Mouse (Mus musculus): Measurements from ENCODE around the gene Klrg1. TPM values are rescaled to one million over a fixed set of nuclear protein-coding genes. Genes with fewer than 3 reads are reported as not detected.

The Klrg1 gene
- polyA plus RNA-seq, 1 experiment: not detected

- Histone ChIP-seq H3K4me3 (no peak overlapping the region), H3K79me2 (ENCODE audit: control insufficient read depth, insufficient read depth) (no peaks in the 10 kb centered on the region), H3K27me3 (ENCODE audit: control insufficient read depth, insufficient read depth, insufficient read length) (no peaks in the 10 kb centered on the region), H3K36me3 (ENCODE audit: control insufficient read depth, insufficient read depth) (no peaks in the 10 kb centered on the region), H3ac (ENCODE audit: control insufficient read depth, insufficient read length) (no peak overlapping the region), H3K4me2 (ENCODE audit: low read depth) (no peak overlapping the region)
- TF ChIP-seq MYOD1 (IDR thresholded peaks at IDR 0.05; ENCODE audit: control insufficient read depth in 1 of 3, insufficient read length in 2 of 3, low read depth in 2 of 3): no peak
Measured at GRCm38 (mm10) chr6:122269170-122269569, 13.5 kb downstream of the Klrg1 start.

GRCm38 (mm10) chr6:122268561-122268960, 14.1 kb downstream of the Klrg1 start:
- TF ChIP-seq USF1 (IDR thresholded peaks at IDR 0.05; ENCODE audit: low read depth): no peak
- TF ChIP-seq POLR2AphosphoS2 (IDR thresholded peaks at IDR 0.05; ENCODE audit: insufficient read length, low read depth): no peak
- no peak for TF ChIP-seq TCF12 (IDR thresholded peaks at IDR 0.05; ENCODE audit: insufficient read depth, poor library complexity, severe bottlenecking)
- no peak for TF ChIP-seq MYOG (IDR thresholded peaks at IDR 0.05; ENCODE audit: control insufficient read depth in 1 of 3, insufficient read depth in 1 of 3, insufficient read length in 2 of 3, low read depth in 2 of 3)
- no peak for TF ChIP-seq TCF3 (IDR thresholded peaks at IDR 0.05; ENCODE audit: insufficient read length, low read depth)
- TF ChIP-seq MYOD1 (IDR thresholded peaks at IDR 0.05; ENCODE audit: control insufficient read depth in 1 of 3, insufficient read length in 2 of 3, low read depth in 2 of 3): no peak
- TF ChIP-seq MAX (IDR thresholded peaks at IDR 0.05; ENCODE audit: low read depth): no peak
- TF ChIP-seq SRF (IDR thresholded peaks at IDR 0.05; ENCODE audit: control insufficient read depth, insufficient read length, low read depth): no peak
- no peak for TF ChIP-seq POLR2A (IDR thresholded peaks at IDR 0.05; ENCODE audit: insufficient read length, low read depth)
- no peak for TF ChIP-seq REST (IDR thresholded peaks at IDR 0.05; ENCODE audit: insufficient read depth, insufficient read length)
- TF ChIP-seq E2F4 (IDR thresholded peaks at IDR 0.05; ENCODE audit: insufficient read depth): no peak
- no peak for TF ChIP-seq CEBPB (IDR thresholded peaks at IDR 0.05; ENCODE audit: insufficient read depth, poor library complexity, severe bottlenecking)
- Histone ChIP-seq H3K79me2 (ENCODE audit: control insufficient read depth, insufficient read depth) (no peaks in the 10 kb centered on the region), H3K4me2 (ENCODE audit: low read depth) (no peak overlapping the region), H3ac (ENCODE audit: control insufficient read depth, insufficient read length) (no peak overlapping the region), H3K36me3 (ENCODE audit: control insufficient read depth, insufficient read depth) (no peaks in the 10 kb centered on the region), H3K27me3 (ENCODE audit: control insufficient read depth, insufficient read depth, insufficient read length) (no peaks in the 10 kb centered on the region), H3K4me3 (no peak overlapping the region)

GRCm38 (mm10) chr6:122262543-122262942, 20.1 kb downstream of the Klrg1 start:
- H3K4me2 ChIP-seq (ENCODE audit: low read depth): no peak overlapping the region
- no peaks in the 10 kb centered on the region for H3K36me3 ChIP-seq (ENCODE audit: control insufficient read depth, insufficient read depth)
- H3K27me3 ChIP-seq (ENCODE audit: control insufficient read depth, insufficient read depth, insufficient read length): no peaks in the 10 kb centered on the region
- H3K4me3 ChIP-seq: no peak overlapping the region
- H3ac ChIP-seq (ENCODE audit: control insufficient read depth, insufficient read length): no peak overlapping the region
- no peaks in the 10 kb centered on the region for H3K79me2 ChIP-seq (ENCODE audit: control insufficient read depth, insufficient read depth)
- no peak for TF ChIP-seq TCF3 (IDR thresholded peaks at IDR 0.05; ENCODE audit: insufficient read length, low read depth)
- TF ChIP-seq MAX (IDR thresholded peaks at IDR 0.05; ENCODE audit: low read depth): no peak
- TF ChIP-seq E2F4 (IDR thresholded peaks at IDR 0.05; ENCODE audit: insufficient read depth): no peak
- no peak for TF ChIP-seq SRF (IDR thresholded peaks at IDR 0.05; ENCODE audit: control insufficient read depth, insufficient read length, low read depth)
- TF ChIP-seq TCF12 (IDR thresholded peaks at IDR 0.05; ENCODE audit: insufficient read depth, poor library complexity, severe bottlenecking): no peak
- TF ChIP-seq REST (IDR thresholded peaks at IDR 0.05; ENCODE audit: insufficient read depth, insufficient read length): no peak
- no peak for TF ChIP-seq POLR2AphosphoS2 (IDR thresholded peaks at IDR 0.05; ENCODE audit: insufficient read length, low read depth)
- TF ChIP-seq USF1 (IDR thresholded peaks at IDR 0.05; ENCODE audit: low read depth): no peak
- no peak for TF ChIP-seq MYOG (IDR thresholded peaks at IDR 0.05; ENCODE audit: control insufficient read depth in 1 of 3, insufficient read depth in 1 of 3, insufficient read length in 2 of 3, low read depth in 2 of 3)
- no peak for TF ChIP-seq POLR2A (IDR thresholded peaks at IDR 0.05; ENCODE audit: insufficient read length, low read depth)
- TF ChIP-seq CEBPB (IDR thresholded peaks at IDR 0.05; ENCODE audit: insufficient read depth, poor library complexity, severe bottlenecking): no peak
- TF ChIP-seq MYOD1 (IDR thresholded peaks at IDR 0.05; ENCODE audit: control insufficient read depth in 1 of 3, insufficient read length in 2 of 3, low read depth in 2 of 3): no peak

GRCm38 (mm10) chr6:122252146-122252545, 30.5 kb downstream of the Klrg1 start:
- H3K79me2 ChIP-seq (ENCODE audit: control insufficient read depth, insufficient read depth): no peaks in the 10 kb centered on the region
- no peaks in the 10 kb centered on the region for H3K36me3 ChIP-seq (ENCODE audit: control insufficient read depth, insufficient read depth)
- H3K4me2 ChIP-seq (ENCODE audit: low read depth): no peak overlapping the region
- no peak overlapping the region for H3K4me3 ChIP-seq
- H3K27me3 ChIP-seq (ENCODE audit: control insufficient read depth, insufficient read depth, insufficient read length): no peaks in the 10 kb centered on the region
- H3ac ChIP-seq (ENCODE audit: control insufficient read depth, insufficient read length): no peak overlapping the region
- TF ChIP-seq USF1 (IDR thresholded peaks at IDR 0.05; ENCODE audit: low read depth) (no peak), MYOG (IDR thresholded peaks at IDR 0.05; ENCODE audit: control insufficient read depth in 1 of 3, insufficient read depth in 1 of 3, insufficient read length in 2 of 3, low read depth in 2 of 3) (no peak), MYOD1 (IDR thresholded peaks at IDR 0.05; ENCODE audit: control insufficient read depth in 1 of 3, insufficient read length in 2 of 3, low read depth in 2 of 3) (no peak), POLR2AphosphoS2 (IDR thresholded peaks at IDR 0.05; ENCODE audit: insufficient read length, low read depth) (no peak), E2F4 (IDR thresholded peaks at IDR 0.05; ENCODE audit: insufficient read depth) (no peak), POLR2A (IDR thresholded peaks at IDR 0.05; ENCODE audit: insufficient read length, low read depth) (no peak)

GRCm38 (mm10) chr6:122250033-122250432, 32.6 kb downstream of the Klrg1 start:
- TF ChIP-seq SRF (IDR thresholded peaks at IDR 0.05; ENCODE audit: control insufficient read depth, insufficient read length, low read depth) (no peak), POLR2AphosphoS2 (IDR thresholded peaks at IDR 0.05; ENCODE audit: insufficient read length, low read depth) (no peak), MYOG (IDR thresholded peaks at IDR 0.05; ENCODE audit: control insufficient read depth in 1 of 3, insufficient read depth in 1 of 3, insufficient read length in 2 of 3, low read depth in 2 of 3) (no peak), MAX (IDR thresholded peaks at IDR 0.05; ENCODE audit: low read depth) (no peak), TCF3 (IDR thresholded peaks at IDR 0.05; ENCODE audit: insufficient read length, low read depth) (no peak), USF1 (IDR thresholded peaks at IDR 0.05; ENCODE audit: low read depth) (no peak), TCF12 (IDR thresholded peaks at IDR 0.05; ENCODE audit: insufficient read depth, poor library complexity, severe bottlenecking) (no peak)
- no peak overlapping the region for H3ac ChIP-seq (ENCODE audit: control insufficient read depth, insufficient read length)
- no peak overlapping the region for H3K4me2 ChIP-seq (ENCODE audit: low read depth)
- no peaks in the 10 kb centered on the region for H3K36me3 ChIP-seq (ENCODE audit: control insufficient read depth, insufficient read depth)
- no peaks in the 10 kb centered on the region for H3K27me3 ChIP-seq (ENCODE audit: control insufficient read depth, insufficient read depth, insufficient read length)
- no peak overlapping the region for H3K4me3 ChIP-seq
- H3K79me2 ChIP-seq (ENCODE audit: control insufficient read depth, insufficient read depth): no peaks in the 10 kb centered on the region

Other genes with a start within 250 kb of the Klrg1 start
- gene M6pr, start 25.8 kb upstream of the Klrg1 start, polyA plus RNA-seq (2012; fragmentation: generic; extraction: Trizol): 58.8 TPM
- gene Phc1, start 57.7 kb upstream of the Klrg1 start, polyA plus RNA-seq (2012; fragmentation: generic; extraction: Trizol): 15.5 TPM
- gene Rimklb, start 215.9 kb upstream of the Klrg1 start, polyA plus RNA-seq (2012; fragmentation: generic; extraction: Trizol): not detected
- 0.98 TPM for gene Mfap5, start 223.0 kb upstream of the Klrg1 start, polyA plus RNA-seq (2012; fragmentation: generic; extraction: Trizol)